Mouse (Mus musculus) embryonic fibroblast, embryonic 13.5 days (primary cell): ENCODE results near the gene Nr6a1. TPM values are rescaled to one million over a fixed set of nuclear protein-coding genes. Genes with fewer than 3 reads are reported as not detected.
A peak's percentile ranks its signal among the peaks of the same experiment; 100 is the strongest.

Experiments
- H3K27ac ChIP-seq: 2 replicates; pipeline ENCODE4 v1.5.1; 2012; ENCODE audit warnings: low read length, control low read depth, inconsistent platforms; ENCODE audit not compliant: insufficient read depth
- H3K4me1 ChIP-seq: 2 replicates; pipeline ENCODE4 v1.6.1; 2011; ENCODE audit warnings: low read length; ENCODE audit not compliant: control insufficient read depth, insufficient read depth
- H3K4me3 ChIP-seq: 2 replicates; pipeline ENCODE4 v1.5.1; 2011; ENCODE audit warnings: mild to moderate bottlenecking, control low read depth, low read length; ENCODE audit not compliant: insufficient read depth
- CTCF ChIP-seq: IDR thresholded peaks from 2 replicates; pipeline ENCODE4 v1.5.1; 2011; ENCODE audit warnings: mild to moderate bottlenecking, control low read depth, low read length, moderate library complexity, borderline replicate concordance; ENCODE audit not compliant: insufficient read depth
- POLR2A ChIP-seq: IDR thresholded peaks from 2 replicates; pipeline ENCODE4 v1.6.1; 2011; ENCODE audit warnings: low read depth, mild to moderate bottlenecking, control low read depth, low read length, moderate library complexity
- polyA plus RNA-seq: library from polyadenylated mRNA; stranded (reverse); fragments of >200 nt; gene quantifications from 2 replicates; pipeline ENCODE4 v1.2.4, GENCODE M21; 2011; ENCODE audit warnings: low read depth; ENCODE audit not compliant: missing spikeins, insufficient read length

Nr6a1 gene
- polyA plus RNA-seq, 1 experiment = 4.3 TPM

- Histone ChIP-seq H3K4me3 (no peak overlapping the region), H3K4me1 (no peaks in the 10 kb centered on the region), H3K27ac (no peak overlapping the region)
- TF ChIP-seq CTCF (peak; percentile 36; the same call in 1 of the 2 replicates), POLR2A (no peak)
Observed at GRCm38 (mm10) chr2:38797087-38797624, 130.3 kb downstream of the Nr6a1 start.

DNA sequence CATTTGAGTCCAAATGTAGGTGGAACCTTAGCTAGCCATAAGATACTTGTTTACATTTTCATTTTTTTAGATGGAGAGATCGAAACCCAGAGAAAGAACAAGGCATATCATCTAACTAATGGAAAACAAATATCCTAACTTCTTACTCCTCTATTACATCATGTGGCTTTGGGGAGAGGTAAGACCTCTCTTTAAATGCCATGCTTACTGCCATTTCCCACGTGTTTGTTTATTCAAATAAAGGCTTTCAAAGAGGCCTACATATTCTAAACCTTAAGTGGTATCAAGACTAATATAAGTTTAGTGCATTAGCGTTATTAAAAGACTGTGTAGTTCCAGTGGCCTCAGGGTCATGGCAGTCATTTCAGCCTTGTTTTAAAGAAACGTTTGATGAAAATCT lies 140.2 kb downstream of the Nr6a1 start:
- H3K4me1 ChIP-seq = peaks cover 8% of the 10 kb centered on the region
- no peak overlapping the region for H3K4me3 ChIP-seq
- H3K27ac ChIP-seq = no peak overlapping the region; the same call in 1 of the 2 replicates
- TF ChIP-seq CTCF = no peak

DNA sequence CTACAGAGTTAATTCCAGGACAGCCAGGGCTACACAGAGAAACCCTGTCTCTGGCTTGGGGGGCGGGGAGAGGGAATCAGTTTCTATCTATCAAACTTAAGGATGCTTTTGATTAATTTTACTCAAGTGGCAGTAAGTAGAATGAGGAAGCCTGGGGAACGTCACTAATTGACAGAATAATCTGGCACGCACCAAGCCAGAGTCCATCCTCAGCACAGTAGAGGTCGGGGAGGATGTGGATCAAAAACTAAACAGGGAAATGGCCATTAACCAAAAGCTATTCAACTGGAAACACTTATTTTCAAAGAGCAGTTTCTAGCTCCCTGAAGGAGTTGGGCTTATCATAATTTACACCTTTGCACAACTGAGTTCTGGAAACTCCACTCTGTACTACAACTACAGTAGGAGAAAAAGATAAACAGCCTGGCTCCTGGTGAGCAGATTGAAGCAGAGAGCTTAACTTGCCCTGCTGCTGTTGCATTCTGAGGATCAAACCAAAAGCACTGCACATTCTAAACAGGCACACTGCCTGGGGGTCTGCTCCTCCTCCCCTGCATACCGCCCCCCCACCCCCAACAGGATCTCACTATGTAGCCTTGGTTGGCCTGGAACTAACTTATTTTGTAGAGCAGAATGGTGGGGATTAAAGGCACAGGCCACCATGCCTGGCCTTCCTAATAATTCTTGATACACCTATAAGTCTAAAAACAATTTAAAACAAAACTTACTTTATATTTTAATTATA lies 141.1 kb downstream of the Nr6a1 start:
- H3K4me3 ChIP-seq = no peak overlapping the region
- no peak overlapping the region for H3K27ac ChIP-seq
- TF ChIP-seq CTCF = no peak
- TF ChIP-seq POLR2A = no peak
- H3K4me1 ChIP-seq = peaks cover 11% of the 10 kb centered on the region

- no peak overlapping the region for H3K4me3 ChIP-seq
- peaks cover 11% of the 10 kb centered on the region for H3K4me1 ChIP-seq
- TF ChIP-seq POLR2A (no peak), CTCF (no peak)
- no peak overlapping the region for H3K27ac ChIP-seq
Observed at GRCm38 (mm10) chr2:38785113-38785512, 142.4 kb downstream of the Nr6a1 start.

DNA sequence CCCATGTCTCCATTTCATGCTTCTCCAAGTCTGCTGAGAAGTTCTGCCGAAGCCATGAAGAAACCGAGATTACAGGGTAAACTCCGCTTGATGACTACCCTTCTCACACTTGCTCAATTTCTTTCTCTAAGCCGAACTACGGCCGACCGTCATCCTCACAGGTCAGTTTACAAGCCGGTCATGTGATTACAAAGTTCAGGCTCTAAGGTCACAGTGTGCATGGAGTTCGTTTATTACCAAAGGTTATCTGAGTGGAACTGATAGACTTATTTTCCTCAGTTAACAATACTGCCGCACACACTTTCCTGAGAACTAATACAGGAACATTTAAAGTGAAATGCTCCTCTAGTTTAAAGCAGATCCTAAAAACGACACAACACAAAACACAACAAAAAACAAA lies 143.1 kb downstream of the Nr6a1 start:
- H3K4me1 ChIP-seq = peaks cover 13% of the 10 kb centered on the region
- no peak for TF ChIP-seq CTCF
- no peak for TF ChIP-seq POLR2A
- H3K27ac ChIP-seq = no peak overlapping the region
- H3K4me3 ChIP-seq = no peak overlapping the region

DNA sequence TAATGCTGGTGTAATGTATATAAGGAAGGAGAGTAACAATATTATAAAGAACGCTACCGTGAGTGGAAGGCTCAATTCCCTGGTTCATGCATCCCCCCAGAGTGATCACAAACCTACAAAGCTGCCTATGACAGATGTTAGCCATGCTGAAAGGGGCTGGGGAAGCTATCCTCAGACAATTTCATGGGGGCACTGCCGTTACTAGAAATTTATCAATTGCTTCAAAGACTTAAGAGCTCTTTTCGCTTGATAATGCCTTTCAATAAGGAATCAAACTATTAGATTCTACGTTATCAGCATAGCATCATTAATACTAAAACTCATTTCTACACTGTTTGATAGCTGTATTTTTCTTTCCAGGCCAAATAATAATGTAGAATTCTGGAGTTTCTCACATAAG lies 144.1 kb downstream of the Nr6a1 start:
- H3K4me1 ChIP-seq = peaks cover 13% of the 10 kb centered on the region
- H3K4me3 ChIP-seq = no peak overlapping the region
- H3K27ac ChIP-seq = no peak overlapping the region
- TF ChIP-seq CTCF (no peak), POLR2A (no peak)

DNA sequence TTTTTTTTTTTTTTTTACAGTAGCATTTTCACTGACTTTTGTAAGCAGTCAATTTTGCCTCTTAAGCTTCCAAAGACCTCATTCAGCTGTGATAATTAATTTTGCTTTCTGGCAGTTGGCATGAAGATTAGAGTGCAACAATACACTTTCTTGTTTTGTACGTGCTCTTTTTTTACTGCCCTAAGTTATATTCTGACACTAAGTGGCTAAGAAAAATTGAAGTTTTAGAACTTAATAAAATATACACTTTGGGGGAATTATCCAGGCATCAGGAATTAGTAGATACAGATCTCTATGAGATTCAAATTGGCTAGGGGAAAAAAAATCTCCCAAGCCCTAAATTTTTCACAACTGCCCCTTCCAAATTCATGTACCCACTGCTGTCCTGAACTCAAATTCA lies 144.8 kb downstream of the Nr6a1 start:
- Histone ChIP-seq H3K4me1 (peaks cover 13% of the 10 kb centered on the region), H3K27ac (no peak overlapping the region), H3K4me3 (no peak overlapping the region)
- TF ChIP-seq CTCF = no peak
- no peak for TF ChIP-seq POLR2A

GRCm38 (mm10) chr2:38781945-38782720 lies 145.4 kb downstream of the Nr6a1 start:
- H3K4me1 ChIP-seq = peaks cover 13% of the 10 kb centered on the region
- H3K4me3 ChIP-seq = no peak overlapping the region
- H3K27ac ChIP-seq = peak overlapping the region; percentile 54
- TF ChIP-seq CTCF = no peak
- TF ChIP-seq POLR2A = no peak

DNA sequence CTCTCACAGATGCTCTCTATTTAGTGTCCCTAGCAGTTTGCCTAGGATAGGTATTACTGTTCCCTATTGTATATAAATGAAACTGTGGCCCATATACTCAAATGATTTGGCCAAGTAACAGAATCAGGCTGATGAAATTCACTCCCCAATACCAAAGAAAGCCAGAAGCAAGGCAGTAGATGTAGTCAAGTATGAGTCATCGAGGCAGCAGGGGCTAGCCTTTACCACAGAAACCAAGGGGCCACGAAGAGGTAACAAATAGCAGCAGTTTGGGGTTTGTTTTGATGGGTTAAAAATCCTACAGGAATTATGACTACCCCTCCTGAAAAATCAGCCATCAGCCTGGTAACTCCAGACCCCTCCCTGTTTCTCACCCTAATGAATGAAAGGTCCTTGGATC lies 147.5 kb downstream of the Nr6a1 start:
- H3K4me3 ChIP-seq = no peak overlapping the region
- peaks cover 9% of the 10 kb centered on the region; the same call in 1 of the 2 replicates for H3K4me1 ChIP-seq
- H3K27ac ChIP-seq = peak overlapping the region; percentile 71
- no peak for TF ChIP-seq CTCF
- TF ChIP-seq POLR2A = no peak

GRCm38 (mm10) chr2:38777326-38777725 lies 150.2 kb downstream of the Nr6a1 start:
- Histone ChIP-seq H3K4me3 (no peak overlapping the region), H3K4me1 (peaks cover 4% of the 10 kb centered on the region; the same call in 1 of the 2 replicates), H3K27ac (no peak overlapping the region)
- TF ChIP-seq CTCF = no peak
- no peak for TF ChIP-seq POLR2A
